Mouse (Mus musculus) erythroid progenitor cell, adult 5-6 weeks (primary cell): Measurements from ENCODE around the gene Tmem98. TPM values are rescaled to one million over a fixed set of nuclear protein-coding genes. Genes with fewer than 3 reads are reported as not detected.
A peak's percentile ranks its signal among the peaks of the same experiment; 100 is the strongest.

ENCODE experiments used
- ATAC-seq: replicated peaks from 2 replicates; pipeline ENCODE4 v1.8.0; 2016; ENCODE audit warnings: moderate number of reproducible peaks, mild to moderate bottlenecking, moderate TSS enrichment, inconsistent platforms; ENCODE audit not compliant: poor library complexity, low FRiP score, severe bottlenecking
- total RNA-seq, 2 experiments: library from RNA; stranded (forward) in 1 of 2; stranded (reverse) in 1 of 2; fragments of 150-400 nt in 1 of 2; fragments of 186-747, 209-891 nt in 1 of 2; gene quantifications; 2 replicates each; pipeline versions ENCODE4 v1.2.3 to v1.2.4; 2015 to 2017; ENCODE audit warnings: low replicate concordance in 2 of 2

The Tmem98 gene
- total RNA-seq, 2 experiments from 2014 or later, result not detected

GRCm38 (mm10) chr11:80789647-80790240 lies 20.2 kb upstream of the Tmem98 start:
- no peak for ATAC-seq

GRCm38 (mm10) chr11:80790413-80790812 lies 19.6 kb upstream of the Tmem98 start:
- ATAC-seq, result no peak

- no peak for ATAC-seq
Measured at GRCm38 (mm10) chr11:80791677-80792432, 18.1 kb upstream of the Tmem98 start.

GRCm38 (mm10) chr11:80793386-80793785 lies 16.6 kb upstream of the Tmem98 start:
- no peak for ATAC-seq

- no peak for ATAC-seq
Measured at GRCm38 (mm10) chr11:80794290-80794689, 15.7 kb upstream of the Tmem98 start.

- ATAC-seq, result no peak
Measured at GRCm38 (mm10) chr11:80795431-80795830, 14.5 kb upstream of the Tmem98 start.

- peak; percentile 77 for ATAC-seq
Measured at GRCm38 (mm10) chr11:80799979-80800378, 10.0 kb upstream of the Tmem98 start.

GRCm38 (mm10) chr11:80802706-80803105 lies 7.3 kb upstream of the Tmem98 start:
- ATAC-seq, result no peak

- ATAC-seq, result no peak
Measured at GRCm38 (mm10) chr11:80808551-80809070, 1.4 kb upstream of the Tmem98 start.

- no peak for ATAC-seq
Measured at GRCm38 (mm10) chr11:80809666-80809992, 346 bp upstream of the Tmem98 start.

- no peak for ATAC-seq
Measured at GRCm38 (mm10) chr11:80811156-80811555, 1.2 kb downstream of the Tmem98 start.

GRCm38 (mm10) chr11:80815354-80815753 lies 5.4 kb downstream of the Tmem98 start:
- ATAC-seq, result no peak

GRCm38 (mm10) chr11:80818060-80818697 lies 8.2 kb downstream of the Tmem98 start:
- ATAC-seq, result peak; percentile 66

GRCm38 (mm10) chr11:80820085-80820484 lies 10.1 kb downstream of the Tmem98 start:
- no peak for ATAC-seq

GRCm38 (mm10) chr11:80821296-80821695 lies 11.3 kb downstream of the Tmem98 start:
- no peak for ATAC-seq

GRCm38 (mm10) chr11:80821794-80822193 lies 11.8 kb downstream of the Tmem98 start:
- ATAC-seq, result no peak

- ATAC-seq, result no peak
Measured at GRCm38 (mm10) chr11:80835395-80835794, 25.4 kb downstream of the Tmem98 start.

- no peak for ATAC-seq
Measured at GRCm38 (mm10) chr11:80835841-80836240, 25.9 kb downstream of the Tmem98 start.

GRCm38 (mm10) chr11:80838724-80839123 lies 28.7 kb downstream of the Tmem98 start:
- no peak for ATAC-seq

- no peak for ATAC-seq
Measured at GRCm38 (mm10) chr11:80843435-80843834, 33.5 kb downstream of the Tmem98 start.

- ATAC-seq, result no peak
Measured at GRCm38 (mm10) chr11:80845486-80845885, 35.5 kb downstream of the Tmem98 start.
